Mouse (Mus musculus) adrenal gland (tissue): ENCODE results near the gene Pkn1.

ENCODE experiments used
- intact Hi-C: fragments of 180-260 bp; cut with DNase I; formaldehyde crosslinking; loops from one replicate; pipeline ENCODE4 v1.15.1; 2025

The Pkn1 gene

GRCm38 (mm10) chr8:83656484-83657246 is 42.3 kb downstream of the Pkn1 start:
- intact Hi-C loops, result no loop called here

- intact Hi-C loops, result no loop called here
These were observed 42.9 kb downstream of the Pkn1 start for GRCm38 (mm10) chr8:83656043-83656442.

- intact Hi-C loops, result loop anchor here (5.0 kb wide), 1 partner anchor 42 kb away; no protein-coding TSS in a partner anchor
These were observed 44.3 kb downstream of the Pkn1 start for GRCm38 (mm10) chr8:83654725-83655124.

GRCm38 (mm10) chr8:83653662-83654017 is 45.3 kb downstream of the Pkn1 start:
- intact Hi-C loops, result loop anchor here (5.0 kb wide), 1 partner anchor 41 kb away; no protein-coding TSS in a partner anchor

GRCm38 (mm10) chr8:83652744-83653661 is 46.0 kb downstream of the Pkn1 start:
- intact Hi-C loops, result loop anchor here (5.0 kb wide), 1 partner anchor 41 kb away; no protein-coding TSS in a partner anchor

GRCm38 (mm10) chr8:83652030-83652743 is 46.8 kb downstream of the Pkn1 start, which contains the start of gene Gipc1:
Gipc1 (plus strand) TSS chr8:83652677.
- intact Hi-C loops, result loop anchor here (5.0 kb wide), 1 partner anchor 40 kb away; no protein-coding TSS in a partner anchor

GRCm38 (mm10) chr8:83649699-83650098 is 49.3 kb downstream of the Pkn1 start:
- intact Hi-C loops, result loop anchor here (5.0 kb wide), 1 partner anchor 37 kb away; no protein-coding TSS in a partner anchor

GRCm38 (mm10) chr8:83648031-83648430 is 50.9 kb downstream of the Pkn1 start:
- intact Hi-C loops, result no loop called here

GRCm38 (mm10) chr8:83647511-83647910 is 51.5 kb downstream of the Pkn1 start:
- intact Hi-C loops, result no loop called here

GRCm38 (mm10) chr8:83639649-83640048 is 59.3 kb downstream of the Pkn1 start:
- intact Hi-C loops, result no loop called here

GRCm38 (mm10) chr8:83638856-83639255 is 60.1 kb downstream of the Pkn1 start:
- intact Hi-C loops, result no loop called here

GRCm38 (mm10) chr8:83632083-83632707 is 66.8 kb downstream of the Pkn1 start:
- intact Hi-C loops, result no loop called here

- intact Hi-C loops, result no loop called here
These were observed 73.2 kb downstream of the Pkn1 start for GRCm38 (mm10) chr8:83625676-83626299.

- intact Hi-C loops, result no loop called here
These were observed 74.2 kb downstream of the Pkn1 start for GRCm38 (mm10) chr8:83624739-83625138.

- intact Hi-C loops, result no loop called here
These were observed 75.4 kb downstream of the Pkn1 start for GRCm38 (mm10) chr8:83623549-83623948.

GRCm38 (mm10) chr8:83622389-83622989 is 76.5 kb downstream of the Pkn1 start:
- intact Hi-C loops, result no loop called here

GRCm38 (mm10) chr8:83621691-83622388 is 77.1 kb downstream of the Pkn1 start:
- intact Hi-C loops, result no loop called here

GRCm38 (mm10) chr8:83619568-83620285 is 79.3 kb downstream of the Pkn1 start:
- intact Hi-C loops, result no loop called here

GRCm38 (mm10) chr8:83618566-83618965 is 80.4 kb downstream of the Pkn1 start:
- intact Hi-C loops, result no loop called here
